Mouse (Mus musculus): ENCODE results near the gene Col11a2. TPM values are rescaled to one million over a fixed set of nuclear protein-coding genes. Genes with fewer than 3 reads are reported as not detected.
A peak's percentile ranks its signal among the peaks of the same experiment; 100 is the strongest.

Gene Col11a2
- polyA plus RNA-seq, 1 experiment from 2014 or later = 0.13 TPM

DNA sequence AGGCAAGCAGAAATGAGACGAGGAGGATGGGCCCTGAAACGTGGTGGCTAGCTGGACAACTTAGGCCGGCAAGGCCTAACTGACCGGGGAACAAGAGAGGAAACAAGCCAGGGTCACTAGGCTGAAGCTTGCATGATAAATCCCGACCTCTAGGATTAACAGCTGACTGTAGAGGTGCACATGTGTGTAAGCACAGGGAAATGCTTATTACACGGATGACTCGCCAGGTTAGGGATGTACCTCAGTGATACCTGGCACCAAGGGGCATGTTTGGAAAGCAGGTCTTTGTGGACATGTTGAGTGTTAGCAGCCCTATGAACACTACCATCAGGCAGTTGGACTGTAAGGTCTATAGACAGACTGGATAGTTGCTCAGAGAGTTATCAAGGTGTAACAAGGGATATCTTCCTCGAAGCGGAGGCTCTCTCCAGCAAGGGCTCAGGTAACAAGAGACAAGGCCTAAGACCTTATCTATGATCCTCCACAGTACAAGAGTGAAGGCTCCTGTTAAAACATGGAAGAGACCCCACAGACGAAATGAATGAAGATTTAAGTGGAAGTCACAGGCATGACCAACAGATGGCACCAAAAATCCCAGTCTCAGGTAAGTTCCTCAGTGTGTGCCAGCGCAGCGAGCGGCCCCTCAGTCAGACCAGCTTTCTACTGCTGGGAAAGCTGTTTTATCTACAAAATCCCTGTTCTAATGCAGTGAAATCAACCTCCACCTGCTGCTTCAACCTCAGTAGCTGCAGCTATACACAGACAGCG is 70.0 kb downstream of the Col11a2 start:
- H3K36me3 ChIP-seq (ENCODE audit: control insufficient read depth, insufficient read depth) = peaks cover 46% of the 10 kb centered on the region
- no peak overlapping the region for H3K4me3 ChIP-seq (ENCODE audit: low read depth, low read length)
- 75% methylated on average over 14 of the region's 14 CpGs for WGBS
- H3K9ac ChIP-seq (ENCODE audit: low read depth, low read length) = no peak overlapping the region
- no peaks in the 10 kb centered on the region for H3K4me1 ChIP-seq (replicated peaks; ENCODE audit: control insufficient read depth, insufficient read depth, low read length)
- H3K27ac ChIP-seq (ENCODE audit: low read depth, low read length) = no peak overlapping the region
- no peaks in the 10 kb centered on the region for H3K9me3 ChIP-seq (ENCODE audit: control insufficient read depth)
- peak; percentile 50 for TF ChIP-seq CTCF (IDR thresholded peaks at IDR 0.05; ENCODE audit: low read depth)
- H3K27me3 ChIP-seq (replicated peaks; ENCODE audit: control insufficient read depth, insufficient read depth, low read length) = no peaks in the 10 kb centered on the region
- ATAC-seq = no peak
- no peak overlapping the region for H3K4me2 ChIP-seq (replicated peaks; ENCODE audit: low read depth)

DNA sequence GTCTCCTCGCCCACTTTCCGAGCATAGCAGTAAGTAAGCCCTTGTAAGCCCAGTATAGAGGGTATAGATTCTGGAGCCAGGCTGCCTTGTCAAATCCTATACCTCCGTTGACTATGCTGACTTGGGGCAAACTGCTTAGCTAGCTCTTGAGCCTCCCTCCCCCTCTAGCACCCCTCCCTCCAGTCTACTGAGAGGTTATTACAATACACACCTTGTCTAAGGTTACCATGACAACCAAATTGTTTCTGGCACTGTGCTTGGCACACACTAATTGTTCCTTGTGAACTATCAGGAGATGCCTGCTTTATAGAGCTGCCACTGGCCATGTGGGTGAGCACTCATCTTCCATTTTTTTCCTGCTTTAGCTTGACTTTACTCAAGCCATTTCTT is 70.6 kb downstream of the Col11a2 start:
- H3K9me3 ChIP-seq (ENCODE audit: control insufficient read depth) = no peaks in the 10 kb centered on the region
- ATAC-seq = peak; percentile 35; the same call in 1 of the 2 replicates
- H3K4me3 ChIP-seq (ENCODE audit: low read depth, low read length) = no peak overlapping the region
- no peak overlapping the region for H3K27ac ChIP-seq (ENCODE audit: low read depth, low read length)
- no peak overlapping the region for H3K9ac ChIP-seq (ENCODE audit: low read depth, low read length)
- H3K4me1 ChIP-seq (replicated peaks; ENCODE audit: control insufficient read depth, insufficient read depth, low read length) = no peaks in the 10 kb centered on the region
- no peaks in the 10 kb centered on the region for H3K27me3 ChIP-seq (replicated peaks; ENCODE audit: control insufficient read depth, insufficient read depth, low read length)
- H3K36me3 ChIP-seq (ENCODE audit: control insufficient read depth, insufficient read depth) = peaks cover 52% of the 10 kb centered on the region
- TF ChIP-seq CTCF (IDR thresholded peaks at IDR 0.05; ENCODE audit: low read depth) = no peak
- no peak overlapping the region for H3K4me2 ChIP-seq (replicated peaks; ENCODE audit: low read depth)
- WGBS = 67% methylated on average over 3 of the region's 3 CpGs

DNA sequence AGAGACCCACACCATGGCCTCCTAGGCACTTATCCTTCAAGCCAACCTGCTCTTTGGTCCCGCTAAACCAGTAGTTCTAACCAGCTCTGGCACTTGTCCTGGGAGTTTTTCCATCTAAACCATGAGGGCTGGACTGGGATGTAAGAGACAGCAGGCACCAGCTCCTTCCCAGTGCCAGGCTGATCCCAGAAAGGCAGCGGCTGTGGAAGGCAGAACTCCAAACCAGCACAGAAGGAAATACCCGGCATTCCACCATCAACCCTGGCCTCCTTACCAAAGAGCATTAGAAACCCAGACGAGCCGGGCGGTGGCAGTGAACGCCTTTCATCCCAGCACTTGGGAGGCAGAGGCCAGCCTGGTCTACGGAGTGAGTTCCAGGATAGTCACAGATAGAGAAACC is 71.1 kb downstream of the Col11a2 start:
- no peak for ATAC-seq
- Histone ChIP-seq H3K36me3 (ENCODE audit: control insufficient read depth, insufficient read depth) (peaks cover 57% of the 10 kb centered on the region), H3K9me3 (ENCODE audit: control insufficient read depth) (no peaks in the 10 kb centered on the region), H3K27ac (ENCODE audit: low read depth, low read length) (no peak overlapping the region), H3K4me2 (replicated peaks; ENCODE audit: low read depth) (no peak overlapping the region), H3K27me3 (replicated peaks; ENCODE audit: control insufficient read depth, insufficient read depth, low read length) (no peaks in the 10 kb centered on the region), H3K4me1 (replicated peaks; ENCODE audit: control insufficient read depth, insufficient read depth, low read length) (no peaks in the 10 kb centered on the region), H3K4me3 (ENCODE audit: low read depth, low read length) (no peak overlapping the region), H3K9ac (ENCODE audit: low read depth, low read length) (no peak overlapping the region)
- no peak for TF ChIP-seq CTCF (IDR thresholded peaks at IDR 0.05; ENCODE audit: low read depth)
- WGBS = 52% methylated on average over 8 of the region's 8 CpGs

DNA sequence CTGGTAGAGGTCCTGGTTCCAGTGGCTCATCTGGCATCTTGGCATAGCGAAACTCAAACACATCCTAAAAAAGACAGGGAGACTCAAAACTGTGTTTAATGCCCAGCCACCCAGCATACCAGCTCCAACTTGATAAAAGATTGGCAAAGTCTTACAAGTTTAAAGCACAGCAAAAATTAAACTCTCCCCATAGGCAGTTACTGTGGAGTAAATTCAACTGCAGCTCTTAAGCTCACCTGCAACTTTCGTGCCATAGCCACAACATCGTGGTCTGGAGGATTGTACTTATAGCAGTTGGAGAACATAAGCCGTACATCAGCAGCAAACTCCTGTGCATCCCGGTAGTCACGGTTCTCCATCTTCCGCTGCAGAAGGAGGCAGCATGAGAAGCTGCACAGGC is 74.9 kb downstream of the Col11a2 start:
- H3K4me2 ChIP-seq (replicated peaks; ENCODE audit: low read depth) = no peak overlapping the region
- H3K9ac ChIP-seq (ENCODE audit: low read depth, low read length) = no peak overlapping the region
- no peak overlapping the region for H3K27ac ChIP-seq (ENCODE audit: low read depth, low read length)
- H3K27me3 ChIP-seq (replicated peaks; ENCODE audit: control insufficient read depth, insufficient read depth, low read length) = no peaks in the 10 kb centered on the region
- H3K4me3 ChIP-seq (ENCODE audit: low read depth, low read length) = no peak overlapping the region
- 86% methylated on average over 7 of the region's 7 CpGs for WGBS
- H3K36me3 ChIP-seq (ENCODE audit: control insufficient read depth, insufficient read depth) = peaks cover 80% of the 10 kb centered on the region
- no peaks in the 10 kb centered on the region for H3K9me3 ChIP-seq (ENCODE audit: control insufficient read depth)
- H3K4me1 ChIP-seq (replicated peaks; ENCODE audit: control insufficient read depth, insufficient read depth, low read length) = no peaks in the 10 kb centered on the region
- no peak for ATAC-seq
- TF ChIP-seq CTCF (IDR thresholded peaks at IDR 0.05; ENCODE audit: low read depth) = no peak

MicroRNA genes within 50 kb of the gene (microRNA counts, 519-probe panel; counts per million panel counts)
- not detected for microRNA mmu-miR-219

Small RNA genes within 50 kb of the gene (microRNA-seq; reads per million reads assigned to microRNA genes)
- gene Mir219a-1 (not detected), gene Mir219c (not detected)

Other genes starting within 250 kb of the Col11a2 start
- 14.8 and 14.9 TPM in 2 replicates for gene Kank3, start 228.9 kb upstream of the Col11a2 start, polyA plus RNA-seq (2015; fragmentation: Nextera tagmentation; extraction: Ambion mirVana)
- gene Rps28, start 214.9 kb upstream of the Col11a2 start, polyA plus RNA-seq (2015; fragmentation: Nextera tagmentation; extraction: Ambion mirVana) = 831 and 858 TPM in 2 replicates
- gene Ndufa7, start 214.9 kb upstream of the Col11a2 start, polyA plus RNA-seq (2015; fragmentation: Nextera tagmentation; extraction: Ambion mirVana) = 503 and 513 TPM in 2 replicates
- 16.8 and 17.6 TPM in 2 replicates for gene Cd320, start 196.3 kb upstream of the Col11a2 start, polyA plus RNA-seq (2015; fragmentation: Nextera tagmentation; extraction: Ambion mirVana)
- gene Gm7029, start 165.6 kb upstream of the Col11a2 start, polyA plus RNA-seq (2015; fragmentation: Nextera tagmentation; extraction: Ambion mirVana) = not detected in 2 replicates
- gene Kifc1, start 148.8 kb upstream of the Col11a2 start, polyA plus RNA-seq (2015; fragmentation: Nextera tagmentation; extraction: Ambion mirVana) = 1.7 and 1.9 TPM in 2 replicates
- gene Platr17, start 134.3 kb upstream of the Col11a2 start, polyA plus RNA-seq (2015; fragmentation: Nextera tagmentation; extraction: Ambion mirVana) = 0.25 and 0.31 TPM in 2 replicates
- 20.6 and 22.6 TPM in 2 replicates for gene Daxx, start 130.0 kb upstream of the Col11a2 start, polyA plus RNA-seq (2015; fragmentation: Nextera tagmentation; extraction: Ambion mirVana)
- 102 and 110 TPM in 2 replicates for gene Tapbp, start 123.5 kb upstream of the Col11a2 start, polyA plus RNA-seq (2015; fragmentation: Nextera tagmentation; extraction: Ambion mirVana)
- gene Zbtb22, start 123.5 kb upstream of the Col11a2 start, polyA plus RNA-seq (2015; fragmentation: Nextera tagmentation; extraction: Ambion mirVana) = 11.1 and 12.9 TPM in 2 replicates
- gene Rgl2, start 109.9 kb upstream of the Col11a2 start, polyA plus RNA-seq (2015; fragmentation: Nextera tagmentation; extraction: Ambion mirVana) = 10.8 and 11.6 TPM in 2 replicates
- 111 and 116 TPM in 2 replicates for gene Pfdn6, start 99.1 kb upstream of the Col11a2 start, polyA plus RNA-seq (2015; fragmentation: Nextera tagmentation; extraction: Ambion mirVana)
- gene Wdr46, start 98.8 kb upstream of the Col11a2 start, polyA plus RNA-seq (2015; fragmentation: Nextera tagmentation; extraction: Ambion mirVana) = 10.6 and 11.2 TPM in 2 replicates
- gene B3galt4, start 87.9 kb upstream of the Col11a2 start, polyA plus RNA-seq (2015; fragmentation: Nextera tagmentation; extraction: Ambion mirVana) = 14.0 and 15.0 TPM in 2 replicates
- 23.5 and 25.5 TPM in 2 replicates for gene Vps52, start 83.6 kb upstream of the Col11a2 start, polyA plus RNA-seq (2015; fragmentation: Nextera tagmentation; extraction: Ambion mirVana)
- gene Rps18, start 83.4 kb upstream of the Col11a2 start, polyA plus RNA-seq (2015; fragmentation: Nextera tagmentation; extraction: Ambion mirVana) = 1,060 and 1,067 TPM in 2 replicates
- gene H2-K1, start 39.1 kb upstream of the Col11a2 start, polyA plus RNA-seq (2015; fragmentation: Nextera tagmentation; extraction: Ambion mirVana) = 896 and 933 TPM in 2 replicates
- gene Ring1, start 14.8 kb upstream of the Col11a2 start, polyA plus RNA-seq (2015; fragmentation: Nextera tagmentation; extraction: Ambion mirVana) = 9.1 and 10.1 TPM in 2 replicates
- gene H2-Ke6, start 11.4 kb upstream of the Col11a2 start, polyA plus RNA-seq (2015; fragmentation: Nextera tagmentation; extraction: Ambion mirVana) = 59.8 and 67.1 TPM in 2 replicates
- gene Slc39a7, start 7.8 kb upstream of the Col11a2 start, polyA plus RNA-seq (2015; fragmentation: Nextera tagmentation; extraction: Ambion mirVana) = 99.1 and 99.5 TPM in 2 replicates
- gene Rxrb, start 7.6 kb upstream of the Col11a2 start, polyA plus RNA-seq (2015; fragmentation: Nextera tagmentation; extraction: Ambion mirVana) = 19.5 and 22.1 TPM in 2 replicates
- 0.25 and 0.90 TPM in 2 replicates for gene H2-Oa, start 52.9 kb downstream of the Col11a2 start, polyA plus RNA-seq (2015; fragmentation: Nextera tagmentation; extraction: Ambion mirVana)
- 15.2 and 16.7 TPM in 2 replicates for gene H2-DMa, start 80.1 kb downstream of the Col11a2 start, polyA plus RNA-seq (2015; fragmentation: Nextera tagmentation; extraction: Ambion mirVana)
- gene Brd2, start 83.2 kb downstream of the Col11a2 start, polyA plus RNA-seq (2015; fragmentation: Nextera tagmentation; extraction: Ambion mirVana) = 51.8 and 60.0 TPM in 2 replicates
- gene H2-DMb2, start 103.9 kb downstream of the Col11a2 start, polyA plus RNA-seq (2015; fragmentation: Nextera tagmentation; extraction: Ambion mirVana) = 0.97 and 0.98 TPM in 2 replicates
- gene H2-DMb1, start 113.6 kb downstream of the Col11a2 start, polyA plus RNA-seq (2015; fragmentation: Nextera tagmentation; extraction: Ambion mirVana) = 5.1 and 6.4 TPM in 2 replicates
- gene Tap1, start 148.1 kb downstream of the Col11a2 start, polyA plus RNA-seq (2015; fragmentation: Nextera tagmentation; extraction: Ambion mirVana) = 14.1 and 15.0 TPM in 2 replicates
- 36.8 and 37.7 TPM in 2 replicates for gene Psmb9, start 148.3 kb downstream of the Col11a2 start, polyA plus RNA-seq (2015; fragmentation: Nextera tagmentation; extraction: Ambion mirVana)
- gene Psmb8, start 158.3 kb downstream of the Col11a2 start, polyA plus RNA-seq (2015; fragmentation: Nextera tagmentation; extraction: Ambion mirVana) = 82.4 and 86.4 TPM in 2 replicates
- 11.2 and 13.0 TPM in 2 replicates for gene Tap2, start 164.1 kb downstream of the Col11a2 start, polyA plus RNA-seq (2015; fragmentation: Nextera tagmentation; extraction: Ambion mirVana)
- gene H2-Ob, start 199.5 kb downstream of the Col11a2 start, polyA plus RNA-seq (2015; fragmentation: Nextera tagmentation; extraction: Ambion mirVana) = 0.17 and 0.30 TPM in 2 replicates
- gene H2-Ab1, start 218.3 kb downstream of the Col11a2 start, polyA plus RNA-seq (2015; fragmentation: Nextera tagmentation; extraction: Ambion mirVana) = 53.8 and 53.9 TPM in 2 replicates
- 35.8 and 41.2 TPM in 2 replicates for gene H2-Aa, start 248.4 kb downstream of the Col11a2 start, polyA plus RNA-seq (2015; fragmentation: Nextera tagmentation; extraction: Ambion mirVana)

Measured in intestine, postnatal 0 days (tissue).